Mouse (Mus musculus) liver, adult 2 months (tissue): Measurements from ENCODE around the gene Olfr555.

Experiments
- CTCF ChIP-seq: fragments of 200-500 bp; IDR thresholded peaks from 2 replicates; pipeline ENCODE4 v1.5.1; 2011; ENCODE audit warnings: low read depth, low read length, control low read depth
- POLR2A ChIP-seq: fragments of 200-500 bp; IDR thresholded peaks from 2 replicates; pipeline ENCODE4 v1.6.1; 2011; ENCODE audit warnings: low read length, control low read depth; ENCODE audit not compliant: insufficient read depth; ENCODE audit errors: extremely low read depth

DNA sequence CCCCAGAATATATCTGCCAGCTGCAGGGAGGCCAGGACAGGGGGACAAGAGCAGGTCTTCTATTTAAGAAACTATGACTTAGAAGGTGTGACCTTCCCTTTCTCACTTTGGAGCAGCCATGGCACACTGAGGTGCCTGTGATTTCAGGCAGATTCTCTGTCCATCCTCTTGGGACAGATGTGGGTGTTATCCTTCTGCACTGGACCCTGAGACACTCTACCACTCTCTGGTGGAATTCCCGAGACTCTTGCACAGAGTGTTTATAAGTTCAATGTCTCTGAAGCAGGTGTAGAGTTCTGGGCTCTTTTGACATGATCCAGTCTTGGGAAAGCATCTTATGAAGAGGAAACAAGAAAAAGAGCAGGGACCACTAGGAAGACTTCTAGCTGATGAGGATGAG is 20.5 kb upstream of the Olfr555 start, which contains the start of gene Olfr554:
- TF ChIP-seq CTCF = no peak
- no peak for TF ChIP-seq POLR2A
